Mouse (Mus musculus) liver, postnatal 0 days (tissue): ENCODE data around the gene Ankrd35.
A peak's percentile ranks its signal among the peaks of the same experiment; 100 is the strongest.

Source experiments
- CTCF ChIP-seq: sonication (generic); IDR thresholded peaks from 2 replicates; pipeline ENCODE4 v1.5.1; 2016; ENCODE audit warnings: antibody characterized with exemption, low read depth
- EP300 ChIP-seq: IDR thresholded peaks from 2 replicates; pipeline ENCODE4 v1.6.1; 2016; ENCODE audit warnings: antibody characterized with exemption, low read depth, mild to moderate bottlenecking

GRCm38 (mm10) chr3:96690298-96690697 is 20.4 kb downstream of the Ankrd35 start:
- TF ChIP-seq CTCF (peak; percentile 54), EP300 (no peak)
